29 mouse cellular contexts compared by ENCODE assay signal in genomic region chr6:85823382-85824090, GRCm38 (mm10). TPM values are rescaled to one million over a fixed set of nuclear protein-coding genes. Genes with fewer than 3 reads are reported as not detected.
DNase-seq lines count a peak whose midpoint lies in the region.
"Had no signal": no experiment of that assay in that cellular context is flagged by ENCODE, and none has a peak within 500 bp of the region (broad histone marks: within the 10 kb centered on the region; RNA-seq: fewer than 3 reads in every experiment).

No protein-coding gene starts in this region.

- H3K36me3 ChIP-seq in forebrain, embryonic 10.5 days (replicated peaks): no peaks in the 10 kb centered on the region
- H3K36me3 ChIP-seq: embryonic facial prominence, embryonic 10.5 days; embryonic facial prominence, embryonic 13.5 days; hindbrain, embryonic 10.5 days; hindbrain, embryonic 13.5 days had no signal

- no peaks in the 10 kb centered on the region for H3K9me3 ChIP-seq in forebrain, embryonic 10.5 days
- H3K9me3 ChIP-seq: embryonic facial prominence, embryonic 10.5 days; embryonic facial prominence, embryonic 13.5 days; forebrain, embryonic 13.5 days; hindbrain, embryonic 10.5 days; hindbrain, embryonic 13.5 days had no signal

- no peak overlapping the region for H3K27ac ChIP-seq in forebrain, embryonic 10.5 days
- H3K27ac ChIP-seq: embryonic facial prominence, embryonic 10.5 days; embryonic facial prominence, embryonic 13.5 days; forebrain, embryonic 13.5 days; hindbrain, embryonic 10.5 days; hindbrain, embryonic 13.5 days had no signal

- peak; percentile 43 to 55 for DNase-seq in kidney, adult 8-10 months
- DNase-seq in kidney, postnatal 4 days: no peak
- DNase-seq in ES-CJ7 (ENCODE audit: low read depth, low spot score) (peak; percentile 1), adipocyte (ENCODE audit: low spot score) (peak; percentile 80)
- DNase-seq in forebrain, embryonic 10.5 days (ENCODE audit: extremely low spot score, low spot score): no peak
- no peak for DNase-seq in lung, postnatal 4 days
- DNase-seq: adrenal gland, adult 2 months; adrenal gland, postnatal 14 days; cerebellum, adult 11 months; cerebellum, adult 2 months; cerebellum, postnatal 10 days; cerebellum, postnatal 36 days; embryo, embryonic 11 days; gastrocnemius, postnatal 10 days; gastrocnemius, postnatal 36 days had no signal

- 0 out of 2 replicates have a peak, but pooled peaks cover under 1% of the 10 kb centered on the region for H3K4me1 ChIP-seq in forebrain, embryonic 10.5 days
- H3K4me1 ChIP-seq: embryonic facial prominence, embryonic 10.5 days; embryonic facial prominence, embryonic 13.5 days; forebrain, embryonic 13.5 days; hindbrain, embryonic 10.5 days; hindbrain, embryonic 13.5 days had no signal

- no peaks in the 10 kb centered on the region for H3K27me3 ChIP-seq in forebrain, embryonic 10.5 days (ENCODE audit: poor library complexity, severe bottlenecking)
- H3K27me3 ChIP-seq: embryonic facial prominence, embryonic 13.5 days; forebrain, embryonic 13.5 days; hindbrain, embryonic 13.5 days had no signal

- 86% methylated on average over 1 of the region's 1 CpGs for WGBS in forebrain, embryonic 10.5 days

- H3K4me3 ChIP-seq in forebrain, embryonic 10.5 days: no peak overlapping the region
- H3K4me3 ChIP-seq: embryonic facial prominence, embryonic 10.5 days; embryonic facial prominence, embryonic 13.5 days; erythroblast, embryonic 14.5 days; forebrain, embryonic 13.5 days; hindbrain, embryonic 10.5 days; hindbrain, embryonic 13.5 days had no signal

RNA-seq across cellular contexts. Expression of gene Nat8f5, which starts 2.8 kb away (rescaled TPM):
- not detected in 2 replicates for polyA plus RNA-seq in forebrain, embryonic 10.5 days (2016; fragmentation: Nextera tagmentation; extraction: Ambion mirVana)
- polyA plus RNA-seq: C2C12; CD4-positive, CD25-positive, alpha-beta regulatory T cell, adult 4 months; embryonic facial prominence, embryonic 10.5 days; embryonic facial prominence, embryonic 13.5 days; erythroblast, embryonic 14.5 days; forebrain, embryonic 13.5 days; forebrain, embryonic 16.5 days; heart, embryonic 11.5 days; heart, embryonic 14.5 days; heart, postnatal 0 days; hindbrain, embryonic 10.5 days; Patski had no signal

RNA-seq across cellular contexts. Expression of gene Nat8f6, which starts 2.8 kb away (rescaled TPM):
- polyA plus RNA-seq in forebrain, embryonic 10.5 days (2016; fragmentation: Nextera tagmentation; extraction: Ambion mirVana): not detected in 2 replicates
- polyA plus RNA-seq: C2C12; CD4-positive, CD25-positive, alpha-beta regulatory T cell, adult 4 months; embryonic facial prominence, embryonic 10.5 days; embryonic facial prominence, embryonic 13.5 days; erythroblast, embryonic 14.5 days; forebrain, embryonic 13.5 days; forebrain, embryonic 16.5 days; heart, embryonic 11.5 days; heart, embryonic 14.5 days; heart, postnatal 0 days; hindbrain, embryonic 10.5 days; hindbrain, embryonic 13.5 days; hindbrain, embryonic 16.5 days had no signal

RNA-seq across cellular contexts. Expression of gene Nat8, which starts 8.3 kb away (rescaled TPM):
- not detected in 2 replicates for polyA plus RNA-seq in forebrain, embryonic 10.5 days (2016; fragmentation: Nextera tagmentation; extraction: Ambion mirVana)
- polyA plus RNA-seq: C2C12; CD4-positive, CD25-positive, alpha-beta regulatory T cell, adult 4 months; embryonic facial prominence, embryonic 10.5 days; embryonic facial prominence, embryonic 13.5 days; erythroblast, embryonic 14.5 days; forebrain, embryonic 13.5 days; forebrain, embryonic 16.5 days; heart, embryonic 11.5 days; heart, embryonic 14.5 days; heart, postnatal 0 days; hindbrain, embryonic 10.5 days; hindbrain, embryonic 13.5 days had no signal

RNA-seq across cellular contexts. Expression of gene Nat8f2, which starts 45.4 kb away (rescaled TPM):
- polyA plus RNA-seq in forebrain, embryonic 10.5 days (2016; fragmentation: Nextera tagmentation; extraction: Ambion mirVana): not detected in 2 replicates
- polyA plus RNA-seq: C2C12; CD4-positive, CD25-positive, alpha-beta regulatory T cell, adult 4 months; embryonic facial prominence, embryonic 10.5 days; embryonic facial prominence, embryonic 13.5 days; erythroblast, embryonic 14.5 days; forebrain, embryonic 13.5 days; forebrain, embryonic 16.5 days; heart, embryonic 11.5 days; heart, embryonic 14.5 days; heart, postnatal 0 days; hindbrain, embryonic 10.5 days; hindbrain, embryonic 13.5 days; hindbrain, embryonic 16.5 days had no signal

RNA-seq across cellular contexts. Expression of gene Nat8f3, which starts 58.0 kb away (rescaled TPM):
- polyA plus RNA-seq in forebrain, embryonic 10.5 days (2016; fragmentation: Nextera tagmentation; extraction: Ambion mirVana): 0.26 and 0.34 TPM in 2 replicates
- polyA plus RNA-seq: C2C12; embryonic facial prominence, embryonic 13.5 days; erythroblast, embryonic 14.5 days; heart, embryonic 14.5 days had no signal

Comparison
In these comparisons a context has a peak if more than half of its experiments do, and no peak if none do; other contexts are left out.
1. DNase-seq: peak in kidney, adult 8-10 months (2 of 2), ES-CJ7 (single experiment) and adipocyte (single experiment); none in kidney, postnatal 4 days (0 of 2), forebrain, embryonic 10.5 days (single experiment) and lung, postnatal 4 days (0 of 2).